ENCODE assay signal across 8 mouse cellular contexts in the genomic region with DNA sequence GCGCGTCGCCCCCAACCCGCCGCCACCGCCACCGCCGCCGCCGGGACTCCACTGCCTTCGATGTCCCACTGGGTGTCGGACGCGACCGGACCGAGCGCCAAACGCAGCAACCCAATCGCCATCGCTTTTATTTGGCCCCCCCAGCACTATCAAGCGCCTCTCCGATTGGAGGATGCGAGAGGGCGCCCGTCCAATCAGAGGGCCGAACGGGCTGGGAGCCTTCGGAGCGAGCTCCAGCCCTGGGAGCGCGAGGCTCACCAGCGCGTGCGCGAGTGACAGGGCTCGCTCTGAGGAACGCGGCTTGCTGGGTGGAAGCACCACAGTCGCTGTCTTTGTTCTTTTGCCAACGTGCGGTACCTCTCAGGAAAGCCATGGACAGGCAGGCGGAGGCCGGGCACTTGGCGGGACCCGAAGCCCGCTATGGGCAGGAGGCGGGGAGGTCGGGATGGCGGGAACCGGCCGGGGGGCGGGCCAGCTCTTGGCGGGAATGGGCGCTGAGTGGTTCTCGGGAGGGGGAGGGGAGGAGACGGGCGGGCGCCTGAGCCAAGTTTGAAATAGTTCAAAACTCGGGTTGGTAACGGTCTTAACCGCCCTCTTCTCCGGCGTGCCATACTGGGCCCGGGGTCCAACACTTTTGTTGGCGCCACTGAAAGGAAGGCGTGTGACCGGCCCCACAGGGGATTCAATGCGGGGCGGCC. TPM values are rescaled to one million over a fixed set of nuclear protein-coding genes. Genes with fewer than 3 reads are reported as not detected.
DNase-seq lines count a peak whose midpoint lies in the region; ATAC-seq and TF ChIP-seq lines count a peak whose summit lies in the region.

Gene Ezh2, minus strand, starts transcription at position 416 of the 698 bp plus-strand sequence.

- DNase-seq in 3T3-L1 (ENCODE audit: low read depth, low spot score) = peak; percentile 98
- peak; percentile 93 to 96 for DNase-seq in adrenal gland, postnatal 4 days (ENCODE audit: low spot score in 2 of 2)
- peak; percentile 99 for DNase-seq in embryonic facial prominence, embryonic 14.5 days (ENCODE audit: low spot score)
- peak; percentile 98 for DNase-seq in heart, adult 8-10 months (ENCODE audit: low spot score)
- DNase-seq in kidney, adult 9 months = peak; percentile 96
- peak; percentile 98 for DNase-seq in limb, embryonic 14.5 days (ENCODE audit: low spot score)
- peak; percentile 99 for DNase-seq in midbrain, postnatal 0 days (ENCODE audit: low spot score)
- DNase-seq in spleen, postnatal 14 days (ENCODE audit: low spot score in 2 of 2) = peak; percentile 93 to 95

- no peaks in the 10 kb centered on the region for H3K9me3 ChIP-seq in embryonic facial prominence, embryonic 14.5 days (ENCODE audit: control insufficient read depth, low read length)
- no peaks in the 10 kb centered on the region for H3K9me3 ChIP-seq in limb, embryonic 14.5 days (ENCODE audit: control insufficient read depth, low read length)
- no peaks in the 10 kb centered on the region for H3K9me3 ChIP-seq in midbrain, postnatal 0 days (ENCODE audit: low read length)

- 1% methylated on average over 42 of the region's 69 CpGs for WGBS in embryonic facial prominence, embryonic 14.5 days
- WGBS in limb, embryonic 14.5 days = under 1% methylated on average over 43 of the region's 69 CpGs
- under 1% methylated on average over 63 of the region's 69 CpGs for WGBS in midbrain, postnatal 0 days

- peak within 1 kb of the TSS; percentile 91 for H3K9ac ChIP-seq in embryonic facial prominence, embryonic 14.5 days (ENCODE audit: low read depth, low read length)
- peak within 1 kb of the TSS; percentile 99 for H3K9ac ChIP-seq in limb, embryonic 14.5 days (ENCODE audit: low read depth, low read length, severe bottlenecking)
- peak within 1 kb of the TSS; percentile 93 for H3K9ac ChIP-seq in midbrain, postnatal 0 days (replicated peaks; ENCODE audit: low read length, poor library complexity, severe bottlenecking)

- no peaks in the 10 kb centered on the region for H3K27me3 ChIP-seq in embryonic facial prominence, embryonic 14.5 days (replicated peaks; ENCODE audit: control insufficient read depth, insufficient read depth, low read length)
- no peaks in the 10 kb centered on the region for H3K27me3 ChIP-seq in limb, embryonic 14.5 days (ENCODE audit: control insufficient read depth, insufficient read depth, low read length)
- no peaks in the 10 kb centered on the region for H3K27me3 ChIP-seq in midbrain, postnatal 0 days (ENCODE audit: insufficient read depth, low read length)

- no peak for TF ChIP-seq CTCF in midbrain, postnatal 0 days (IDR thresholded peaks at IDR 0.05)

- peak; percentile 98 for ATAC-seq in embryonic facial prominence, embryonic 14.5 days (ENCODE audit: low read depth)
- peak; percentile 97 for ATAC-seq in limb, embryonic 14.5 days (ENCODE audit: low FRiP score, low read depth)
- ATAC-seq in midbrain, postnatal 0 days (ENCODE audit: low FRiP score) = peak; percentile 99

- H3K27ac ChIP-seq in embryonic facial prominence, embryonic 14.5 days (replicated peaks; ENCODE audit: low read depth, low read length) = peak within 1 kb of the TSS; percentile 97
- peak within 1 kb of the TSS; percentile 99 for H3K27ac ChIP-seq in limb, embryonic 14.5 days (replicated peaks; ENCODE audit: low read depth, low read length)
- peak within 1 kb of the TSS; percentile 94 for H3K27ac ChIP-seq in midbrain, postnatal 0 days (ENCODE audit: low read depth, low read length)

- H3K4me1 ChIP-seq in embryonic facial prominence, embryonic 14.5 days (ENCODE audit: control insufficient read depth, insufficient read depth, low read length) = no peaks in the 10 kb centered on the region
- peaks cover 9% of the 10 kb centered on the region for H3K4me1 ChIP-seq in limb, embryonic 14.5 days (ENCODE audit: control insufficient read depth, insufficient read depth, low read length)
- H3K4me1 ChIP-seq in midbrain, postnatal 0 days (ENCODE audit: insufficient read depth, low read length) = no peaks in the 10 kb centered on the region

- H3K36me3 ChIP-seq in embryonic facial prominence, embryonic 14.5 days (ENCODE audit: control insufficient read depth, insufficient read depth, low read length) = no peaks in the 10 kb centered on the region
- H3K36me3 ChIP-seq in limb, embryonic 14.5 days (ENCODE audit: control insufficient read depth, insufficient read depth, low read length) = no peaks in the 10 kb centered on the region
- no peaks in the 10 kb centered on the region for H3K36me3 ChIP-seq in midbrain, postnatal 0 days (ENCODE audit: insufficient read depth, low read length)

- peak; percentile 89; the same call in 1 of the 2 replicates for TF ChIP-seq POLR2A in limb, embryonic 14.5 days (IDR thresholded peaks at IDR 0.05; ENCODE audit: borderline replicate concordance, extremely low read depth, insufficient read depth, insufficient read length)

- H3K4me3 ChIP-seq in embryonic facial prominence, embryonic 14.5 days (ENCODE audit: low read depth, low read length) = peak within 1 kb of the TSS; percentile 66
- peak within 1 kb of the TSS; percentile 89 for H3K4me3 ChIP-seq in limb, embryonic 14.5 days (replicated peaks; ENCODE audit: low read length)
- H3K4me3 ChIP-seq in midbrain, postnatal 0 days (ENCODE audit: low read depth, low read length) = peak within 1 kb of the TSS; percentile 98

- peak within 1 kb of the TSS; percentile 77 for H3K4me2 ChIP-seq in embryonic facial prominence, embryonic 14.5 days (ENCODE audit: low read depth, low read length)
- H3K4me2 ChIP-seq in limb, embryonic 14.5 days (replicated peaks; ENCODE audit: low read depth, low read length, severe bottlenecking) = peak within 1 kb of the TSS; percentile 73
- peak within 1 kb of the TSS; percentile 78 for H3K4me2 ChIP-seq in midbrain, postnatal 0 days (ENCODE audit: low read depth, low read length, poor library complexity, severe bottlenecking)

RNA-seq across cellular contexts. Expression of gene Ezh2, which starts in this region (rescaled TPM):
- total RNA-seq in adrenal gland, postnatal 4 days (2021) = 10 to 100 TPM; 51.2 to 59.1 TPM
- 71.1 and 72.8 TPM in 2 replicates for polyA plus RNA-seq in embryonic facial prominence, embryonic 14.5 days (2014; fragmentation: Nextera tagmentation; extraction: Ambion mirVana)
- 10 to 100 TPM in 1 of 4 experiments, 1 to 10 TPM in 3; 5.1 to 11.1 (median 8.1) TPM for total RNA-seq in heart, adult 8-10 months (2022)
- polyA plus RNA-seq in limb, embryonic 14.5 days (2012; rRNA removed) = 121 and 153 TPM in 2 replicates
- polyA plus RNA-seq in limb, embryonic 14.5 days (2014; fragmentation: Nextera tagmentation; extraction: Ambion mirVana) = 81.0 and 84.6 TPM in 2 replicates
- 16.6 and 34.5 TPM in 2 replicates for total RNA-seq in midbrain, postnatal 0 days (2014; rRNA removed)
- polyA plus RNA-seq in midbrain, postnatal 0 days (2015; fragmentation: Nextera tagmentation; extraction: Ambion mirVana) = 21.5 and 25.8 TPM in 2 replicates

Comparison
In these comparisons a context has a peak if more than half of its experiments do, and no peak if none do; other contexts are left out.
1. Peak in every context shown above with its lines: DNase-seq, ATAC-seq, H3K4me3 ChIP-seq and H3K27ac ChIP-seq.